Mouse (Mus musculus) ES-Bruce4 (cell line): ENCODE data around the gene Vwa5b1. TPM values are rescaled to one million over a fixed set of nuclear protein-coding genes. Genes with fewer than 3 reads are reported as not detected.

Experiments
- H3K27ac ChIP-seq: 2 replicates; pipeline ENCODE4 v1.5.1; 2012; ENCODE audit warnings: low read length, inconsistent platforms; ENCODE audit not compliant: insufficient read depth
- H3K27me3 ChIP-seq: 2 replicates; pipeline ENCODE4 v1.6.1; 2012; ENCODE audit warnings: mild to moderate bottlenecking, low read length, inconsistent platforms; ENCODE audit not compliant: control insufficient read depth, poor library complexity, insufficient read depth, severe bottlenecking
- H3K36me3 ChIP-seq: 2 replicates; pipeline ENCODE4 v1.6.1; 2012; ENCODE audit warnings: inconsistent platforms, mild to moderate bottlenecking, low read length, moderate library complexity; ENCODE audit not compliant: control insufficient read depth, poor library complexity, insufficient read depth, severe bottlenecking
- H3K4me1 ChIP-seq: one replicate; pipeline ENCODE4 v1.8.1; 2011; ENCODE audit warnings: low read length; ENCODE audit not compliant: control insufficient read depth, insufficient read depth
- H3K4me3 ChIP-seq: 2 replicates; pipeline ENCODE4 v1.5.1; 2011; ENCODE audit warnings: low read depth, mild to moderate bottlenecking, low read length
- H3K9ac ChIP-seq: 2 replicates; pipeline ENCODE4 v1.6.1; 2012; ENCODE audit warnings: low read depth, mild to moderate bottlenecking, inconsistent platforms; ENCODE audit not compliant: poor library complexity, severe bottlenecking
- H3K9me3 ChIP-seq: replicated peaks from 2 replicates; pipeline ENCODE4 v1.6.1; 2012; ENCODE audit warnings: mild to moderate bottlenecking, low read length, inconsistent platforms; ENCODE audit not compliant: control insufficient read depth, poor library complexity, insufficient read depth, severe bottlenecking
- CTCF ChIP-seq: IDR thresholded peaks from one replicate; pipeline ENCODE4 v1.8.1; 2011; ENCODE audit warnings: low read depth, low read length
- EP300 ChIP-seq: IDR thresholded peaks from 2 replicates; pipeline ENCODE4 v1.6.1; 2011; ENCODE audit warnings: low read depth, low read length; ENCODE audit not compliant: insufficient read depth
- POLR2A ChIP-seq: IDR thresholded peaks from one replicate; pipeline ENCODE4 v1.8.1; 2011; ENCODE audit warnings: low read length; ENCODE audit not compliant: insufficient read depth
- polyA plus RNA-seq: library from polyadenylated mRNA; stranded (reverse); fragments of >200 nt; gene quantifications from 2 replicates; pipeline ENCODE4 v1.2.4, GENCODE M21; 2011; ENCODE audit warnings: low read depth; ENCODE audit not compliant: missing spikeins, insufficient read depth, insufficient read length

The Vwa5b1 gene
- polyA plus RNA-seq, 1 experiment, result not detected

DNA sequence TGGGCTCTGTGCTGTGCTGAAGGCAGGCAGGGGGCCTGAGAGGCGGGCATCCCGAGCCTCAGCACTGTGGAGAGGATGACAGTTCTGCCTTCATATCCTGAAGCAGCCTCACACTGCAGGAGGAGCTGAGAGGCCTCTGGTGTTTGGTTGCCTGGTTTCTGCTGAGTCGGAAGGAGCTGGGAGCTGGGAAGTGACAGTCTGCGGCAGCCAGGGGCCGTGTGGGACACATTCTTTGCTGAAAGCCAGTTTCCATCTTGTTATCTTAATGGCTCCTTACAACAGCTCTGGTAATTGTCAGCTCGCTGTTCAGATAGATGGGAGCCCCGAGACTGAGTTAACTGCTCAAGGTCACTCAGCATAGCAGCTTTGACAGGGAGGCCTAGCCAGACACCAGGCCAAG is 111.9 kb downstream of the Vwa5b1 start:
- TF ChIP-seq CTCF, result no peak
- no peak for TF ChIP-seq EP300
- TF ChIP-seq POLR2A, result no peak
- no peak overlapping the region for H3K9ac ChIP-seq
- no peaks in the 10 kb centered on the region for H3K4me1 ChIP-seq
- no peak overlapping the region for H3K27ac ChIP-seq
- H3K4me3 ChIP-seq, result no peak overlapping the region
- H3K9me3 ChIP-seq, result no peaks in the 10 kb centered on the region
- H3K36me3 ChIP-seq, result no peaks in the 10 kb centered on the region
- H3K27me3 ChIP-seq, result no peaks in the 10 kb centered on the region

DNA sequence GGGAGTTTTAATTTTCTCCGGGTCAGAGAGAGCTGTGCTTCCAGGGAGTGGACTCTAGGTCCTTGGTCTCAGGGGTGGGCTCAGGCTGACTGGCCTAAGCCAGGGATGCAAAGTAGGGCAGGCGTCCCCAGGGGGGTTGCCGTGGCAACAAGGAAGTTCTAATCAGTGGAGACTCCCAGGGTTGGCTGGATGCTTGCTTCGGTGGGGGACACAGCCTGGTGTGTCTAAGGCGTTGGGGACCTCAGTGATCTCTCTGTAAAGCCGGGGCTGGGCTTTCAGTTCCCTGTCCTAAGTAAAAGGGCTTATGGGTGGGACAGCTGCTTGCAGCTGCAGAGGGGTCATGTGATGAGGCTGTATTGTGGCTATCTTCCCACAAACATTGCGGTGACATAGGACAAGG is 113.4 kb downstream of the Vwa5b1 start:
- no peak overlapping the region for H3K9ac ChIP-seq
- H3K27ac ChIP-seq, result no peak overlapping the region
- H3K27me3 ChIP-seq, result no peaks in the 10 kb centered on the region
- H3K4me1 ChIP-seq, result no peaks in the 10 kb centered on the region
- H3K4me3 ChIP-seq, result no peak overlapping the region
- no peaks in the 10 kb centered on the region for H3K36me3 ChIP-seq
- H3K9me3 ChIP-seq, result no peaks in the 10 kb centered on the region
- TF ChIP-seq EP300 (no peak), CTCF (no peak), POLR2A (no peak)

DNA sequence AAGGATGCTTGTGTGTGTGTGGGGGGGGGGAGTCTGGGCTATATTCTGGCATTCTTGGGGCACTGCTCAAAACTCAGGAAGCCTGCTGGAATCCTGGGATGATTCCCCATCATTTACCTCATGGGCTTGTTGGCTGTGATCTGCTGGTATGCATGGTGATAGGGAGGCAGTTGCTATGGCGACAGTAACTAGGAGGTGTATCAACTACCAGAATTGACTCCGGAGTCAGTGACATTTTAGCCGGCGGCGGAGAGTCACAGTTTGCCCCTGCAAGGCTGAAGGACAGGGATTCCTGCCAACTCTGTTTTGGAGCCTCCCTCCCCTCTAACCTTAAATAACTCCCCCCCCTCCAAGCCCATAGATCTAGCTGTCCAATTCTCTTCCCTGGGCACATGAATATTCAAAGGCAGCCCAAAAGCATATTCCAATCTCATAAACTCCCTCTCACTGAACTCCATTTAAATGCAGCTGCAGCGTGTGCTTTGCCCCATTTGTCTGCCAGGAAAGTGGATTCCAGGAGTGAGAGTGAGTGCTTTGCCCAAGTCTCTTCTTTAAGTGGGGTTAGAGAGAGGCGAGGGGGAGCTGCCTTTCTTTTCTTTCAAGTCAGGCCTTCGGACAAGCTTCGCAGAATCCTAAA is 118.4 kb downstream of the Vwa5b1 start:
- H3K36me3 ChIP-seq, result no peaks in the 10 kb centered on the region
- no peak overlapping the region for H3K9ac ChIP-seq
- H3K4me3 ChIP-seq, result no peak overlapping the region
- no peak overlapping the region for H3K27ac ChIP-seq
- H3K4me1 ChIP-seq, result no peaks in the 10 kb centered on the region
- H3K27me3 ChIP-seq, result no peaks in the 10 kb centered on the region
- no peaks in the 10 kb centered on the region for H3K9me3 ChIP-seq
- no peak for TF ChIP-seq CTCF
- TF ChIP-seq POLR2A, result no peak
- TF ChIP-seq EP300, result no peak

DNA sequence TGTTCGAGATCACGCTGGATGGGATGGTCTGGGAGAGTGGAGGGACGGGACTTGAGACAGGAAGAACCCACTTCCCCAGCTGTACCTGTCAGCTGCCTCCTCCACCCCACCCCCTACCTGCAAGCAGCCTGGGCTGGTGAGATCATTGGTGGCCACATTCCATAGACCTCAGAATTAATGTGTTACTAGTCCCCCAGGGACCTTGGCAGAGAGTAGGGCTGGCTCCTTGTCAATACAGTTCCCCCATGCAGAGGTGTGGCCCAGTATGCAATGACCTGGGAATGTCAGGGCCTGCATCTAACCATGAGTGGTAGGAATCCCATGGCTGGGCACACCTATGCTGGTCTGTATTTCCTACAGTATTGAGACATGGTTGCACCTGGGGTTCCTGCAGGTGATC is 119.2 kb downstream of the Vwa5b1 start:
- Histone ChIP-seq H3K4me3 (no peak overlapping the region), H3K9me3 (no peaks in the 10 kb centered on the region), H3K27me3 (no peaks in the 10 kb centered on the region), H3K4me1 (no peaks in the 10 kb centered on the region), H3K36me3 (no peaks in the 10 kb centered on the region), H3K9ac (no peak overlapping the region), H3K27ac (no peak overlapping the region)
- no peak for TF ChIP-seq EP300
- no peak for TF ChIP-seq POLR2A
- no peak for TF ChIP-seq CTCF

Other genes with a start within 250 kb of the Vwa5b1 start
- gene Fam43b, start 239.4 kb downstream of the Vwa5b1 start, polyA plus RNA-seq, result 1.1 and 1.2 TPM in 2 replicates
- 16.3 and 17.2 TPM in 2 replicates for gene Mul1, start 201.2 kb downstream of the Vwa5b1 start, polyA plus RNA-seq
- gene Camk2n1, start 181.6 kb downstream of the Vwa5b1 start, polyA plus RNA-seq, result 12.1 and 14.1 TPM in 2 replicates
- 0.68 and 0.79 TPM in 2 replicates for gene Pla2g2c, start 88.9 kb upstream of the Vwa5b1 start, polyA plus RNA-seq
- 1.0 and 1.3 TPM in 2 replicates for gene Ubxn10, start 101.3 kb upstream of the Vwa5b1 start, polyA plus RNA-seq
- not detected in 2 replicates for gene Pla2g2f, start 121.7 kb upstream of the Vwa5b1 start, polyA plus RNA-seq
- gene Pla2g2d, start 139.9 kb upstream of the Vwa5b1 start, polyA plus RNA-seq, result 0.41 and 0.55 TPM in 2 replicates
- 12.3 and 19.7 TPM in 2 replicates for gene Pla2g5, start 227.6 kb upstream of the Vwa5b1 start, polyA plus RNA-seq
- gene Gm13030, start 238.1 kb upstream of the Vwa5b1 start, polyA plus RNA-seq, result not detected in 2 replicates
- 1.2 TPM in 1 of 2 replicates, not detected in the other for gene Pla2g2e, start 242.1 kb upstream of the Vwa5b1 start, polyA plus RNA-seq